Mouse (Mus musculus): ENCODE data around the gene Coq6.
"Not testable (repeated sequence)": the region's sequence is repeated elsewhere in the genome, so short reads cannot be mapped to it uniquely, and the experiment has no call there.

Coq6 gene

DNA sequence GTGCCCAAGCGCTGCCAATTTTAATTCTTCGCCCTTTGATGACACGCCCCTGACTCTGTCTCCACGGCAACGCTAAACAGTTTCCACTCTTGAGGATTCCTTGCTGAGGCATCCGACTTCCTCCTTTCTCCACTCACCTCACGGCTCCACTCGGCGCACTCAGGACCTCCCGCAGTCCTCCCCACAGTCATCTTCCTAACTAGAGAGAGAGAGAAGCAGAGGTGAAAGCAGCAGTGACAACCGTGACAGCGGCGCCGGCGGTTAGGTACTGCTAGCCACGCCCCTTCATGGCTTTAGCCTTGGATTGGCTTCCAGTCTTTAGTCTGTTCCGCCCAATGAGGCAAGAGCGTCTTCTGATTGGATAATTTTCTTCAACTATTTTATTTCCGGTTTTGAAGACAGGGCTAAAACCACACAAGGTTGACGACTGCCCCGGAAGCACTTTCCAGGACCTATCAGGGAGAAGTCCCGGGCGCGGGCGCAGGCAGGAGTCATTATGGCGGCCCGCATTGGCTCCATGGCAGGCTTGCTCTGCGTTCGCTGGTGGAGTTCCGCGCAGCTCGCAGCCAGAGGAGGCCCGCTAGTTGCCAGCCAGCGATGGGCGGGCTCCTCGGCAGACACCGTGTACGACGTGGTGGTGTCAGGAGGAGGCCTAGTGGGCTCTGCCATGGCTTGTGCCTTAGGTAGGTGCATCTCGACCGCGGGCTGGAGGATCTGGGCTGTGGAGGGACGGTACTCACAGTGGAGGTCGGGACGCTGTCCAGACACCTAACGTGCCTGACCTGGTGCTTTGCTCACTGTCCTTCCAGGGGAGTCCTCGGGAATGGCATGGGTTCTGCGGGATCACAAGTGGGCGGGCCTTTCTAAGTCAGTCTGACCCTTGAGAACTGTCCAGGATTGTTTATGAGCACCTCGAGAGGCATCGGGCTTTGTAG is at the start of gene Coq6, which contains the start of gene Fam161b:
TSS of gene Coq6 (plus strand) at position 103 of the 935 bp plus-strand sequence.
TSS of gene Fam161b (minus strand) at position 279 of the 935 bp plus-strand sequence.
- peak; percentile 100 for DNase-seq

DNA sequence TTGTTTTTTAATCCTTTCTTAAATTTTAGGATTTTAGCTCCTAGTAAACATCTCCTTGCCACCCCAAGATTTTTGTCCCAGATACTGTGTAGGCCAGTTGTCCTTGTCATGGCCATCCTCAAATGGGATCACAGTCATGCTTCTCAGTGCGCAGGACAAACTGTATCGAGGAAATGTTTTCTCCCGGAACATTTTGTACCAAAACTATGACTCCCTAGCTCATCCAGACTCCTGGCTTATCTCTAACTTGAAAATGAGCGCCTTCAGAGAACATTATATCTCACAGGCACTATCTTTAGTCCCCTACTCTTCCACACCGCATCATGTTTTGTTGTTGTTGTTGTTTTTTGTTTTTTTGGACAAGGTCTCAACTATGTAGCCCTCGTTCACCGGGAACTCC is 45.5 kb upstream of the Coq6 start:
- DNase-seq: no peak

DNA sequence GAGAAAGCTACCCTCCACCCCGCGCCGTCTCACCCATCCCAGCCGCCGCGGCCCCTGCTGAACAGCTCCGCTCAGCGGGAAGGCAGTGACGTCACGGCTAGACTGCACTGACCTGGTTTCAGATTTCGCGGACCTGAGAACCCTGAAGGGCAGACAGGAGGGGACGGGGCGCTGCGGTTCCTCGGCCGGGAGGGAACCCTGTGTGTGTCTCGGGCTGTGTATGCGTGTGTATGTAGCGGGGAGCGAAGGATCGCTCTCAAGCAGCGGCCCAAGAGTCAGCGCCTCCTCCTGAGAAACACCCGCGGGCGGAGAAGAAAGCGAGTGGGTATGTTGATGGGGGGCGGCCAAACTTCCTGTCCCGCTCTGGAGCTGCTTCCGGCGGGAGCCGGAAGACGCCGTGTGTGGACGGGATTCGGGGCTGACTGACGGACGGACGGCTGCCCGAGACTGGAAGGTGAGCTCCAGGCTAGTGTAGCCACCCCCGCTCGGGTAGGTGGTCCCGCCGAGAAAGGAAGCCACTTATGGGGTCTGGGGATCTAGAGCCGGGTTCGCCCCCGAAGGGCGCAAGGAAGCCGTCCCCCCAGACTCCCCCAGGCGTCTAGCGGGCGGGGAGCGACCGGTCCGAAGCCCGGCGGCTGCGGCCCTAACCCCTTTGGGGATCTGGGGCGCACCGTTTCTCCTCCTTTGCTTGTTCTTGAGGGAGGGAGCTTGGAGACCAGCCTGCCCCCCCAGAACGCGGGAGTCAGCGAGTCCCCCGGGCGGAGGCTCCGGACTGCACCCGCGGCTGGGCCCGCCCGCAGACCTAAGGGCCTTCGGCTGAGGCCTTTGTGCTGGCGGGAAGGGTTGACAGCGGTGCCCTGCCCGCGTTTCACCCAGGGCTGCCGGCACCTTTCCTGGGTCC is 44.5 kb upstream of the Coq6 start, which contains the start of gene Zfp410:
TSS of gene Zfp410 (plus strand) at position 132 of the 901 bp plus-strand sequence.
- DNase-seq: peak; percentile 94

DNA sequence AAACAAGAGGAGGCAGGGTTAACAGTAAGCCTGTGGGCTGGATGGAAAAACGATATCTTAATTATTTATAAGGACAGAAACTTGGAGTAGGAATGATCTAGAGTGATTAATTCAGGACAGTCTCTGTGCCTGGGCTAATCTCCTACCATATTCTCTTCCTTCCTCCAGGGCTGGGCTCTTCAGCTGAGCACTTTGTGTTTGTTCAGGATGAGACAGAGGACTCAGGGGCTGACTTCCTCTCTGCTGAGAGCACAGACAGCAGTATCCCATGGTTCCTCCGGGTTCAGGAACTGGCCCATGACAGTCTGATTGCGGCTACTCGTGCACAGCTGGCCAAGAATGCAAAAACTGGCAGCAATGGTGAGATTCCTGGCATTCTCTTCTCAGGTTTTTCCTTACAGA is 34.3 kb upstream of the Coq6 start:
- DNase-seq: no peak

DNA sequence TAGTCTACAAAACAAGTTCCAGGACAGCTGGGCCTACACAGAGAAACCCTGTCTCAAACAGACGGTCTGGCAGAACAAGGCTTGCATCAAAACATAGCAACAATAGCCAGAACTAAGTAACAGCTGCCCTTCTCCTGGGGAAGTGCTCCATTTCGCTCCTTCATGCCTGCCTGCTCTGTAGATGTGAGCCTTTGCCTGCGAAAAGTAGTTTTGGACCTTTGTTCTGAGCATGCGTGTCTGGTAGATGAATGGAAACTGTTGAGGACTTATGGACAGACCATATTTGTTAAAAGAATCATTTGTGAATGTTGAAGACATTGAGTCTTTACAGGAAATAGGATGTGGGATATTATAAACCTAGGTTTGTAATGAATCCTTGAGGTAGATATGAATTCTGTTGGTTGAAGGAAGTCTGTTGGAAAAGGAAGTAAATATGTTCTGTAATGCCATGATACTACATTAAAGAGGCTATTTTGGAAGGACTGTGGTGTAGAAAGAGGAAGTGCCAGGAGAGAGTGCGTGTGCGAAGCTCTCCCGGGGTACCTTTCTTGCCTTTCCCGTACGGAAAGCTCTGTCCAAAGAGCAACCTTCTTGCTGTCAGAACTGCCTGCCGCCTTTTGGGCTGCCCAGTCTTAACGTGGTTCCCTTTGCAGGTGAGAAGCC is 24.4 kb upstream of the Coq6 start:
- no peak for DNase-seq

DNA sequence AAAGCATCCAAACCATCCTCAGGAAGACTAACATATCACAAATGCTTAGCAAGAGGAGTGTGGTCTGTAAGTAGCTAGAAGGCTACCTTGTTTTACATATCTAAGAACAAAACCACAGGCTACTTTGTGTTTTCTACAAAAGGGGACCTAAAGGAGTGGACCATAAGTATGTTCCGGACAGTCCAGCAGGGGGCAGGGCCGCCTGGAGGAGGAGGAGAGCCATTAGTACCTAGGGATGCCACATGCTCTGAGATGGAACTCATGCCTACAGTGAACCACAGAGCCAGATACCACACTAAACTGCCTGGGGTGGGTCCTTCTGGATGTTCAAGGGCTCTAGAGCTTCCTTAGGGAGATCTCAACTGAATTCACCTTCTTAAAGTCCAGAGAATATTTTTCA is 14.3 kb upstream of the Coq6 start:
- peak; percentile 54 for DNase-seq

DNA sequence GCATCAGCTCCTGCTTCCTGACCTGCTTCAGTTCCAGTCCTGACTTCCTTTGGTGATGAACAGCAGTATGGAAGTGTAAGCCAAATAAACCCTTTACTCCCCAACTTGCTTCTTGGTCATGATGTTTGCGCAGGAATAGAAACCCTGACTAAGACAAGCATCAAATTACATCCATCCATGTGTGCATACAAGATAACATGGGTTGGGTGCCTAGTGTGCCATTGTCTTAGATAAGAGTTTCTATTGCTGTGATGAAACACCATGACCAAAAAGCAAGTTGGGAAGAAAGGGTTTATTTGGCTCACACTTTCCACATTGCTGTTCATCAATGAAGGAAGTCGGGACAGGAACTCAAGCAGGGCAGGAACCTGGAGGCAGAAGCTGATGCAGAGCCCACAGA is 2.8 kb upstream of the Coq6 start:
- not testable (repeated sequence) for DNase-seq

DNA sequence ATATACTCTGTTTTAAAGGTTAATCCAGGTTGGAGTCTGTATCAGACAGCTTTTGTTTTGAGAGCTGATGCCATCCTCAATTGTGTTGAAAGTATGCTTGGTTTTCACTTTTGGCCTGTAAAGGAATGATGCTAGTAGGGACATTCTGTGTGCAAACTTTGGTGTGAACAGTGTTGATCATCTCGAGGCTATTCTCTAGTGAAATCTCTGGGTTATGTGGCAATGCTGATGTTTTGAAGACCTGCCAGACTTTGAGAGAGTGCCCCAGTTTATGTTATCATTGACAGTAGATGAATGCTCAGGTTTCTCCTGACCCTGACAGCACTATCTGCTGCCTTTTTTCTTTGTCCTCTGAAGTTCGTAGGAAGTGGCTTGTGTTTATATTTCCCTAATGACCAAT is 1.4 kb downstream of the Coq6 start:
- DNase-seq: no peak

DNA sequence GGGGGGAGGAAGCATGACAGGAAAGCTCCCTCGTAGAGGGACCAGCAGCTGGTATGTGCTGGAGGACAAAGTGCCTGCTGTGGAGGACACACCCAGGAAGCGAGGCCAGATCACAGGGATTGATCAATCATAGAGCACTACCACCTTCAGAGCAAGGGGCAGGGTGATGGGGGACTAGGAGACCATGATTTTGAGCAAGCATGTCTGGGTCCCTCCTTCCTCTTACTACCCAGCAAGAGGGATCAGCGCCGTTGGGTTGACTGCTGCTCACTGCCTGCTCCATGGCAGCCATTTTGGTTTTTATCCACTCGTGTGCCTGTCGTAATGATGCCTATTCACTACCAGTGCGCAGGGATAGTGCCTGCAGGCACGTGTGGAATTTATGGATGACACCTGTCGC is 2.8 kb downstream of the Coq6 start:
- no peak for DNase-seq

DNA sequence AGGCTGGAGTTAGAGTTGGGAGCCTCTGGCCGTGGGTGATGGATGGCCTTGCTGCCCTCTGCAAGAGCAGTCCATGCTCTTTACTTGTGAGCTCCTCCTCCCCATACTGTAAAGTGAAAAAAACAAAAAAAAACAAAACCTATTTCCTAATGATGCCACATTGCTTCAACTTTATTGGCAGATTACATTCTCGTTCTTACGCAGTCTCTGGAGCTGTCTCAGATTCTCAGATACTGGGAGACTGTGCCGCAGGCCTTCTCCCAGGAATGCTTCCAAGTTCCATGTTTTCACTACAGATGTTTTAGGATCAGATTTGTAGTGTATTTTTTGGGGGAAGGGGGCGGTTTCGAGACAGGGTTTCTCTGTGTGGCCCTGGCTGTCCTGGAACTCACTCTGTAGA is 3.7 kb downstream of the Coq6 start:
- no peak for DNase-seq

DNA sequence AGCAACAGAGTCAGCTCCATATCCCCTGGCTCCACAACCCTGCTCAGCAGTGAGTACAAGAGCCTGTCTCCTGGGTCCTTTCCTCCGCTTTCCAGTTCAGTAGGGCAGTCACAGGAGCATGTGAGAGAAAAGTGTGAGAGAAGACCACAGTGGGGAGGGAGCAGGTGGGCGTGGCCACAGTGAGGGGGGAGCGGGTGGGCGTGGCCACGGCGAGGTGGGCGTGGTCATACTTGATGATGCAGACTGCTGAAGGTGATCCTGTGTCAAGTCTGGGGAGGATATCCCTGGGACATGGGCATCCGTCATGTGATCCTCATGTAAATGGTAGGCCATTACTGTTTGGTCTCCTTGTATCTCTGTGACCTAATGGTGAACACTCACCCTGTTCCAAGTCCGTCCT is 5.5 kb downstream of the Coq6 start:
- DNase-seq: no peak

DNA sequence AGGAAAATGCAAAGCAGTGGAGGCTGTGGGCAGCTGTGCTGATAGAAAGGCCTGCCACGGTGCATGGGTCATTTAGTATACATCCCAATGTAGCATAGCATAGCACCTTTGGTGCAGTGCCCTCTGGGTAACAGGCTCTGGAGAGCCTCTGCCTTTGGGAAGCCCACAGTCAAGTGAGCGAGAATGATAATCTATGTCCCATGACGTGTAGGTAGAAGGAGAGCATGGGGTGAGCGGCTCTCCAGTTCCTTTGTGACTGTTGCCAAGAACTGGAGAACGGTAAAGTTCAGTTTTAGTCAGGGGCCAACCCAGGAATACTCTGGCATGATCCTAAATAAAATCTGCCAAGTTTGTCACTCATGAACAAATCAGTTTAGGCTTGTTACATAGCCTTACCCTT is 10.2 kb downstream of the Coq6 start:
- DNase-seq: no peak

DNA sequence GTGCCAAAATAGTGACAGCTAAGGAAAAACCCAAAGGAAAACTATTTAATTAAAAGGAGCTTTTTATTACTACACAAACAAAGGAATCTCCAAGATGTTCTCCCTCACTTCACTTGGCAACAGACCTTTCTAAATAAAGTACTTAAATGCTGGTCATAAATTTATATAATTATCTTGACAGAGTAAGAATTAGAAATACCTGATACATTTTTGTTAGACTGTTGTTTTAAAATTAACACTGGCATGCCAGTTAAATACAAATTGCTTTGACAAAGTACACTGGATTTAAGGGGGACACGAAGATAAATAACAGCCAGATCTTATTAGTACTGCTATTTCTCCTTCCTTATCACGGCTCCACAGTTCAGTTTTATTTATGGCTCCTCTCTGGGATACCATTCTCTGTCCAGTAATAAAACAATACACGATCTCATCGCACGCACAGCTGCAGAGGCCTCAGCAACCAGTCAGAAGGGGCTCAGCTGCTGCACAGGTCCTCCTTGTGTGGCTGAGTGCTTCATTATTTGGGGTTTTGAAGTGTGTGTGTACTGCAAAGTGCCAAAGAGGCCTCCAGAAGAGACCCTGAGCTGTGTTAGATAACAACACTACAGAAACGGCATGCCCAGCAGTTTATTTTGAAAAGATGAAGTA is 12.5 kb downstream of the Coq6 start:
- no peak for DNase-seq

DNA sequence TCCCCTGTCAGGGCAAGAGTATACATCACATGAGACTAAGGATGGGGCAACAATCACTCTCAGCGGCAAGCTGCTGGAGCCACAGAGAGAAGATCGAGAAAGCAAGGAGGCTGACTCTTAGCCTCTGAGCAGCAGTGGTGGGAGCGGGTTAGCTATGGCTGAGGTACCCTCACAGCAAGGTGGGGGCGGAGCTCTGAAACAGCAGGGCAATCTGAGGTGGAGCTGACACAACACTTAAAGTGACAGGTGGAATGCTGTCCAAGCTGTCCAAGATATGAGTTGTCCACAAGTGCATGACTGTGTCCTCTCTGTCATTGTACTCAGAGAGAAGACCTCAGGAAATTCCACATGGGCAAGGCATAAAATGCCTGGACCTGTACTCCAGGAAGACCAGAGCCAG is 20.9 kb downstream of the Coq6 start:
- DNase-seq: no peak

DNA sequence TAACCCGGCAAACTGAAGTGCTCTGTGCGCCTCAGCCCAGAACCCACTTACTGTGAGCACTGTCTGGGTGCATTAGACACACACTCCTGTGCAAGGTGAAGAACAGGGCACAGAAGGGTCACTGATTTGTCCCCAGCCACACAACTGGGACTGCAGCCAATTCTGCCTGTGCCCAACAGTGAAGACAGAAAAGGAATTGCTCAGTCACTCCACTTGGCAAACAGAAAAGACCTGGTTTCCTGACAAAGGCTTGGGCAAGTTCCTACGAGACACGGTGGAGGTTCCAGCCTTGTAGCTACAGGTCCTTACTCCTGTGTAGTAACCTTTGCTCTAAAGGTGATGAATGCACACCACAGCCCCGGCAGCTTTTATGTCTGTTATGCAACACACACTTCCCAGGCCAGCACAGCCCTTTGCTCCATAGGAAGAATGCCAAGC is 23.2 kb downstream of the Coq6 start:
- no peak for DNase-seq

DNA sequence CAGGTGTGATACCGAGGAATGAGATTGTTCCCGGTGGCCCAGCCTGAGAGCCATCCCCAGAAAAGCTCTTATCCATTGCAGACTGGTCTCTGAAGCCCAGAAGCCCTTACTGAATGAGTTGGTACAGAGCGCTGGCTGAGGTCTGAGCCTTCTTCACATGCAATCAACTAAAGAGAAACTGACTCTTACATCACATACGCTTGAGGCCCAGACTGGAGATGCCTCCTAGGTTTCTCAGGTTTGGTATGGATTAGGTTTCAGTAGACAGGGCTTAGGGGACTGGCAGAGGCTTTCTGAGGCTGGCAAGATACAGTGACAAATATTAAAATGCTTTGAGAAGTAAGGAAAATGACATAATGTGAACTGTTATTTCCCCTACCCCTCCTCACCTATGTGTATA is 24.0 kb downstream of the Coq6 start:
- DNase-seq: no peak

DNA sequence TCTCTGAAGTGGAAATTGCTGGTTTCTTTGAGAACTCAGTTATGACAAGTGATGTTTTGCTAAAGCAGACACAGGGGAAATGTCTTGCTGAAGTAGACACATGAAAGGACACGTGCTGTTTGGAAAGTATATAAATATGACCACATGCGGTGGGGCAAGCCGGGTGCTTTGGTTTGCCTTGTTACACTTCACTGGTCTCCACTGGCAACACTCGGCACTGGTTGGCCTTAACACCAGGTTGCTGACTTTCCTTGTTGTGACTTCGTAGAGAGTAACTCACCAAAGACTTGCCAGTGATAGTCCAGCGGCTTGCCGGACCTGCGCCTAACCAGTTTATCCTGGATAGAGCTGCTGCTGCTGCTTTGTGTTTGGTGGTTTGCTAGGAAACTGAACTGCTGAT is 26.6 kb downstream of the Coq6 start:
- DNase-seq: no peak

DNA sequence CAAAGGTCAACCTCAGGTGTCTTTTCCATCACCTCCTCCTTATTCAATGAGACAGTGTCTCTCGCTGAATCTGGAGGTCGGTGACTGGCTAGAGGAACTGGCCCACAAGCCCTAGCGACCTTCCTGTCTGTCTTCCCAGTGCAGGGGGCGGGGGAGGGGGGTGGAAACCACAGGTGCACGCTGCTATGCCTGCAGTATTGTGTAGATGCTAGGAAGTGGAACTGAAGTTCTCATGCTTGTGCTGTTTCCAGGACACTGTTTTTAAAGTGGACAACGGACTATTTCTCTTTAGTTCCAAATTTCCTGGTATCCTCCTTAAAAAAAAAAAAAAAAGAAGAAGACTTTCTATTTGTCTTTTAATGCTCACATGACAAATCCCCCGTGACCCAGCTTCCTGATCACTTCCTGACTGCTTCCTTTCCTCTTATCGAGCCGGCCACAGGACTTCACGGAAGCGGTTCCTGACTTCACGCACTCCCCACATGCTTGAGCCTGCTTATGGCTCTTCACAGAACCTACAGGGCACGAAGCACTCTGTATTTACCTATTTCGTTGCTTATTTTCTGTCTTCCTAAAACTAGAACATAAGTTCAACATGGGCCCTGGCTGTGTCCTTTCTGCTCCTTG is 27.4 kb downstream of the Coq6 start:
- DNase-seq: no peak

DNA sequence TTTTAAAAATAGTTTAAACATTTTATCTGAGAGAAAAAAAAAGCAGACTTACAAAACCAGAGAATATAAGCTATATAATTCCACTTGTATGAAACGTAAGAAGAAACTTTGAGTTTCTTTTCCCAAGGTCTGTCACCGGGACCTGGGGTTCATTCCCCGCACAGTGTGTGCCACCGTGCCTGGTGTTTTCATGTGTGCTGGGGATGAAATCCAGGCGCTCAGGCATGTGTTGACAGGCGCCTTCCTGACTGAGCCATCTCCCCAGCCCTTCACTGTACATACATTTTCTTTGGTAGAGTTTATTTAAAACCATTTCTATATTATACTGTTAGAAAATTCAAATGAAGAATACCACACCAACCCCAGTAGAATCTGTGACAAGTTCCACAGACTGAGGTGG is 28.9 kb downstream of the Coq6 start:
- no peak for DNase-seq

DNA sequence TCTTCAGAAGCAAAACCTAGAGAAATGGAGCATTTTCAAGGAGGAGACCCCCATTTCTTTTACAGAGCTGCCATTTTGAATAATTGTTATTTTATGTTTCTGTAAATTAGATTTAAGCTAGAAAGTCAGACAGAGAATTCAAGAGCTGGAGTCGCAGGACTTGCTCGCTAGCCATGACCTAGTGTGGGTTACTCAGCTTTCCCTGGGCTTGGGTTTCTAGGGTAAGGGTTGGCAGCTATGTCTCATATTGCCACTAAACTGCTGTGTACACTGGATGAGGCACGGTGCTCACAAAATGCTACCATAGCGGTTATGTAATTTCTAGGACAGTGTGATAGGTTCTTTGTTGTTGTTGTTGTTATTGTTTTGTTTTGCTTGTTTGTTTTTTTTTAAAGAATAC is 31.2 kb downstream of the Coq6 start:
- no peak for DNase-seq

DNA sequence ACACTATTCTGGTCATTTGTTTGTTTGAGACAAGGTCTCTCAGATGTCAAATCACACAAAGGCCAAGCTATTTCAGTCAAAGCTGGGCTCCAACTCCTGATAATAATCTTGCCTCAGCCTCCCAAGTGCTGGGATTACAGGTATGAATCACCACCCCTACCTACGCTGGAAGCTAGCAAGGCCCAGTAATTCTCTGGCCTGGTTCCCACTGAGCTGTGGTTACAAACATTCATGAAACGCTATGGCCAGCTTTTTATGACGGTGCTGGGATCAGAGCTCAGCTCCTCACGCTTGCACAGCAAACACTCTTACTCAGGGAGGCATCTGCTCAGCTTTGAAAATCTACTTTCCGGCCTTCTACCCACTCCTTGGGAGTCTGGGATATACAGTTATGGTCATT is 32.4 kb downstream of the Coq6 start:
- no peak for DNase-seq
